Mouse (Mus musculus): ENCODE measurements around the gene Apex2. TPM values are rescaled to one million over a fixed set of nuclear protein-coding genes. Genes with fewer than 3 reads are reported as not detected.

The Apex2 gene
- total RNA-seq (2014; rRNA removed) = 15.8 and 17.6 TPM in 2 replicates
- polyA plus RNA-seq (2015; fragmentation: Nextera tagmentation; extraction: Ambion mirVana) = 10.1 and 11.2 TPM in 2 replicates

GRCm38 (mm10) chrX:150589696-150590095, at the start of gene Apex2:
Apex2 (minus strand) TSS chrX:150589868.
- DNase-seq (ENCODE audit: low spot score) = no peak
- no peaks in the 10 kb centered on the region for H3K27me3 ChIP-seq (ENCODE audit: insufficient read depth, low read length)
- no peaks in the 10 kb centered on the region for H3K9me3 ChIP-seq (ENCODE audit: low read length)
- no peaks in the 10 kb centered on the region for H3K4me1 ChIP-seq (ENCODE audit: insufficient read depth, low read length)
- H3K36me3 ChIP-seq (ENCODE audit: insufficient read depth, low read length) = 0 out of 2 replicates have a peak, but pooled peaks cover under 1% of the 10 kb centered on the region
- H3K4me3 ChIP-seq (ENCODE audit: low read length) = peak within 1 kb of the TSS; percentile 46; the same call in 1 of the 2 replicates
- 0 out of 2 replicates have a peak within 1 kb of the TSS, but pooled peaks have one; percentile 59 for H3K9ac ChIP-seq (replicated peaks; ENCODE audit: low read length)
- no peak for ATAC-seq
- no peak for TF ChIP-seq CTCF (IDR thresholded peaks at IDR 0.05; ENCODE audit: low read depth)
- peak within 1 kb of the TSS; percentile 56 for H3K4me2 ChIP-seq (ENCODE audit: low read depth, low read length)
- no peak within 1 kb of the TSS for H3K27ac ChIP-seq
- WGBS = 74% methylated on average over 5 of the region's 5 CpGs

DNA sequence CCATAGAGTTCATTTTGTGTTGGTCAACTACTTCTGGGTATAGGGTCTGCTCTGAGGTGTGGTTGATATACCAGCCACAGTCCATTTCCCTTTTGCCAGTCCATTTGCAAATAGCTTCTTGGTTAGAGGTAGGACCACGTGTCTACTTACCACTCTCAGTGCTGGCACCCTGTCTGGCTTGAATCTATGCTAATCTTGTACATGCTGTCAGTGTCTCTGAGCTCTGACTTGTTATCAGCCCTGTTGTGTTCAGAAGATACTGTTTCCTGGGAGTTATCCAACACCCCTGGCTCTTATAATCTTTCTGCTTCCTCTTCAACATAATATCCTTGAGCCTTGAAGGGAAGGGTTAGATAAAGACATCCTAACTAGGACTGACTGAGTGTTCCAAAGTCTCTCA, 46.8 kb upstream of the Apex2 start:
- H3K27ac ChIP-seq = no peak overlapping the region
- no peak for TF ChIP-seq CTCF (IDR thresholded peaks at IDR 0.05; ENCODE audit: low read depth)
- ATAC-seq = no peak
- no peak for DNase-seq (ENCODE audit: low spot score)
- H3K4me1 ChIP-seq (ENCODE audit: insufficient read depth, low read length) = no peaks in the 10 kb centered on the region
- no peak overlapping the region for H3K9ac ChIP-seq (replicated peaks; ENCODE audit: low read length)
- no peaks in the 10 kb centered on the region for H3K9me3 ChIP-seq (ENCODE audit: low read length)
- no peaks in the 10 kb centered on the region for H3K27me3 ChIP-seq (ENCODE audit: insufficient read depth, low read length)
- WGBS = 81% methylated on average over 1 of the region's 1 CpGs
- no peaks in the 10 kb centered on the region for H3K36me3 ChIP-seq (ENCODE audit: insufficient read depth, low read length)
- no peak overlapping the region for H3K4me2 ChIP-seq (ENCODE audit: low read depth, low read length)
- no peak overlapping the region for H3K4me3 ChIP-seq (ENCODE audit: low read length)

GRCm38 (mm10) chrX:150598882-150599281, 9.2 kb upstream of the Apex2 start:
- no peak for TF ChIP-seq CTCF (IDR thresholded peaks at IDR 0.05; ENCODE audit: low read depth)
- no peaks in the 10 kb centered on the region for H3K27me3 ChIP-seq (ENCODE audit: insufficient read depth, low read length)
- no peaks in the 10 kb centered on the region for H3K4me1 ChIP-seq (ENCODE audit: insufficient read depth, low read length)
- H3K4me2 ChIP-seq (ENCODE audit: low read depth, low read length) = no peak overlapping the region
- H3K27ac ChIP-seq = no peak overlapping the region
- ATAC-seq (no peak), DNase-seq (ENCODE audit: low spot score) (no peak)
- no peak overlapping the region for H3K4me3 ChIP-seq (ENCODE audit: low read length)
- no peak overlapping the region for H3K9ac ChIP-seq (replicated peaks; ENCODE audit: low read length)
- WGBS = 68% methylated on average over 2 of the region's 2 CpGs
- no peaks in the 10 kb centered on the region for H3K9me3 ChIP-seq (ENCODE audit: low read length)
- H3K36me3 ChIP-seq (ENCODE audit: insufficient read depth, low read length) = no peaks in the 10 kb centered on the region

GRCm38 (mm10) chrX:150595016-150595760, 5.5 kb upstream of the Apex2 start:
- Histone ChIP-seq H3K4me3 (ENCODE audit: low read length) (no peak overlapping the region), H3K27ac (no peak overlapping the region), H3K27me3 (ENCODE audit: insufficient read depth, low read length) (no peaks in the 10 kb centered on the region), H3K4me2 (ENCODE audit: low read depth, low read length) (no peak overlapping the region), H3K4me1 (ENCODE audit: insufficient read depth, low read length) (no peaks in the 10 kb centered on the region), H3K9me3 (ENCODE audit: low read length) (no peaks in the 10 kb centered on the region), H3K9ac (replicated peaks; ENCODE audit: low read length) (no peak overlapping the region), H3K36me3 (ENCODE audit: insufficient read depth, low read length) (no peaks in the 10 kb centered on the region)
- WGBS = 88% methylated on average over 9 of the region's 9 CpGs
- ATAC-seq = no peak
- DNase-seq (ENCODE audit: low spot score) = no peak
- TF ChIP-seq CTCF (IDR thresholded peaks at IDR 0.05; ENCODE audit: low read depth) = no peak

DNA sequence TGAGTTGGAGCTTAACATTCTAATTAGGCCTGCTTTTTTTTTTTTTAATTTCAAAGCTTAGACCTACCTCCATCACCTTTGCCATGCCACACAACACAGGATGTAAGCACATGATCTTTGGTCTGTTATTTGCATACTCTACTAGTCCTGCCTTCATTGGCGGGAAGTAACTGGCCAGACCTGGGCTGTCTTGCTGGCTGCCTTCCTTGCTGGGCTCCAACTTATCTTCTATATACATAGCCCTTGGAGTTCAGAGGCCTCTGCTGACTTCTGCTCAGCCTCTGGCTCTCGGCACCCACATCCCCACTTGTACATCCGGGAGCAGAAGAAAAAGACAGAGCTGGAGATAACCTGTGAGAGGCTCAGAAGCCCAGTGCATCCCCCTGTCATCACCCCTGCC, 4.5 kb upstream of the Apex2 start:
- H3K4me1 ChIP-seq (ENCODE audit: insufficient read depth, low read length) = no peaks in the 10 kb centered on the region
- no peak overlapping the region for H3K9ac ChIP-seq (replicated peaks; ENCODE audit: low read length)
- H3K36me3 ChIP-seq (ENCODE audit: insufficient read depth, low read length) = no peaks in the 10 kb centered on the region
- H3K27ac ChIP-seq = no peak overlapping the region
- no peaks in the 10 kb centered on the region for H3K9me3 ChIP-seq (ENCODE audit: low read length)
- H3K4me3 ChIP-seq (ENCODE audit: low read length) = no peak overlapping the region
- H3K4me2 ChIP-seq (ENCODE audit: low read depth, low read length) = no peak overlapping the region
- ATAC-seq (no peak), DNase-seq (ENCODE audit: low spot score) (no peak)
- no peak for TF ChIP-seq CTCF (IDR thresholded peaks at IDR 0.05; ENCODE audit: low read depth)
- no peaks in the 10 kb centered on the region for H3K27me3 ChIP-seq (ENCODE audit: insufficient read depth, low read length)
- 89% methylated on average over 3 of the region's 3 CpGs for whole genome bisulfite sequencing

- TF ChIP-seq CTCF (IDR thresholded peaks at IDR 0.05; ENCODE audit: low read depth) = no peak
- WGBS = 83% methylated on average over 12 of the region's 12 CpGs
- H3K4me2 ChIP-seq (ENCODE audit: low read depth, low read length) = no peak overlapping the region
- no peaks in the 10 kb centered on the region for H3K4me1 ChIP-seq (ENCODE audit: insufficient read depth, low read length)
- H3K27me3 ChIP-seq (ENCODE audit: insufficient read depth, low read length) = no peaks in the 10 kb centered on the region
- H3K36me3 ChIP-seq (ENCODE audit: insufficient read depth, low read length) = no peaks in the 10 kb centered on the region
- H3K9ac ChIP-seq (replicated peaks; ENCODE audit: low read length) = no peak overlapping the region
- H3K4me3 ChIP-seq (ENCODE audit: low read length) = no peak overlapping the region
- no peaks in the 10 kb centered on the region for H3K9me3 ChIP-seq (ENCODE audit: low read length)
- DNase-seq (ENCODE audit: low spot score) = no peak
- ATAC-seq = no peak
- H3K27ac ChIP-seq = no peak overlapping the region
These were observed 3.8 kb upstream of the Apex2 start for GRCm38 (mm10) chrX:150593266-150594035.

All from hindbrain, postnatal 0 days (tissue).